Mouse (Mus musculus): Measurements from ENCODE around the gene Fam25c.

Fam25c gene

DNA sequence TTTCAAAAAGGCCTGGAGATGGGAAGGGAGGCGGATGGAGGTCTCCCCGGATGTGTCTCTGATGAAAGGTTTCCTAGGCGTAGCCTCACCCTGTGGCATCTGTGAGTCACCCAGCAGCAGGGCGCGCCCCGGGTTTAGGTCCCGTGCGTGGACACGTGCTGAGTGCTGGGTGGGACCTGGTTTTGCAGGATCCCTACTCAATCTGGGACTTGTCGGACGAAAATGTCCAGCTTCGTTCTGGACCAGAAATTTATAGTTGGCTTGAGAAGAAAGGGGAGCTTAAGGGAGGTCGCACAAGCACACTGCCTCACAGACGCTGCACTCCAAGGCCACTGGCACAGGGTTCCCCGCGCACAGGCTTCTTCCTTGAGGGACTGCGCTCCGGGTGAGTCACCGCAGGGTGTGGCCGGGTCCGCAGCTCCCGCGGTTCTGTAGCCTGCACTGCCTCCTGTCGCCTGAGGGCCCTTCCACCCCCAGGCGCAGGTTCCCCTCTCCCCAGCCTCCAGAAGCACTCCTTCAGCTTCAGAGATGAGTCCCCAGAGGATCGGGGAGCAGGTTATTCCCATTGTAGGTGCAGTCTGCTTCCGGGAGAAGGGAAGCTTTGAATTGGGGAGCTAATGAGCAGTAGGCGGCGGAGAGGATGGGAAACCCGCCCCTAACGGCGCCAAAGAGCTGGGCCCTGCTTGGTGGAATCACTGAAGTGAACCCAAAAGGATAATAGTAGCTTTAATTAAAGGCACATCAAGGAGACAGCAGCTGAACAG lies 8.4 kb upstream of the Fam25c start:
- DNase-seq (ENCODE audit: low spot score in 2 of 2): peak in 1 of 2 experiments; percentile 17

DNA sequence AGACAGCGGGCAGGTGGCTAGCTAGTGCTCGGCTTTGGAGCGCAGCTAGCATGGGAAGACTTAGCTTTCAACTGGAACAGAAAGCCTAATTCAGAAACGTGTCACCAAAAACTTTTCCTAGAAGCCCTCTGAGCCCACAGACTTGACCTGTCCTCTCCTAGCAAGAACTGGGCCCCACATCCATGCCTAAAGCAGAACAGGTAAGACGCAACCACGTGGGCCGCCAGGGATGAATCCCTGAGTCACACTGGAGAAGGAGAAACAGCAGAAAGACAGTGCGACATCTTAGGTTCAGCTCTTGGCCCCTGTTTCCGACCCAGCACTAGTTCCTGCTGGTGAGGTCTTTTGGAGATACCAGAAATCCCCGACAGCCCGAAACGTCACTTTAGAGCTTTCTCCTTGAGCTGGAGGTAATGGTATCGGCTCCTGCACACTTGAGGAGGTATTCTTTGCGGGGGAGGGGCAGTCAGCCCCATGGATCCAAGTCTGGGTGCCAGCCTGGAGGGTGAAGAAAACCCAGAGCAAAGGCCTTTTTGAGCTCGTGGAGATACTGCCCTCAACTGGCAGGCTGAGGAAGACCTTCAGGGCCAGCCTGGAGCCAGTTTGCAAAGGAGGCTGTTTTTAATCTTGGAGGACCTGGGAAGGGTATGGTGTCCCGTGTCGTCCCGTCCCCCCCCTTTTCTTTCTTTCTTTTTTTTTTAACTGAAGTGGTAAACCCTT lies 7.7 kb upstream of the Fam25c start:
- peak in 1 of 2 experiments; percentile 13 for DNase-seq (ENCODE audit: low spot score in 2 of 2)

DNA sequence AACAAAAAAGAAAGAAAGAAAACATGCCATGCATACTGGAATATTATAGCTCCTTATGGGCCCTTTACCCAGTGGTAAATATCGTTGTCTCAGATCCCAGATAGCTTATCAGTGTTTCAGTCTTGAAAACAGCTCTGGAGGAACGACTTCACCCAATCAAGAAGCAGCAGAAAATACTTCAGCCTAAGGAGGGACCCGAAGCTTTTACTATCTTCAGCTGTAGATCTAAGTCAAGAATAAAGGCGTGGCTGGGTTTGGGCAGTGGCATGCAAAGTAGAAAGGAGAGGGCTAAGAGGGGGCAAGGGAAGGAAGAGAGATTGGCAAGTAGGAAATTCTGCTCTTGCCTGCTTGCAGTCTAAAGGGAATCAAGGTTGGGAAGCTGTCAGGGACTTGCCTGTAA lies 6.9 kb upstream of the Fam25c start:
- no peak for DNase-seq (ENCODE audit: low spot score in 2 of 2)

DNA sequence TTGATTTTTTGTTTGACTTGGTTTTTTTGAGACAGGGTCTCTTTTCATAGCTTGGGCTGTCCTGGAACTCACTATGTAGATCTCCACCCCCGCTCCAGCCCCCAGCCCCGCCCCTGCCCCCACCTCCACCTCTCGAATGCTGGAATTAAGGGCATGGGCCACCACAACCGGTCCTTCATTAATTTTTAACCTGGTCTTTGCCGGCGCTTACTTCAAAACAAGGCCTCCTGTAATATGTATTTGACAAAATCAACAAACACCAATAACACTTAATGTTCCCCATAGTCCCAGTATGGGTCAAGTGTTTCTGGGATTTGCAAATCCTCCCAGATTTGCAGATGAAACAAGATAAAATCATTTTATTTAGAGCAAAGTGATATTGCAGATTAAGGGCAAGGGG lies 5.0 kb upstream of the Fam25c start:
- no peak for DNase-seq (ENCODE audit: low spot score in 2 of 2)

DNA sequence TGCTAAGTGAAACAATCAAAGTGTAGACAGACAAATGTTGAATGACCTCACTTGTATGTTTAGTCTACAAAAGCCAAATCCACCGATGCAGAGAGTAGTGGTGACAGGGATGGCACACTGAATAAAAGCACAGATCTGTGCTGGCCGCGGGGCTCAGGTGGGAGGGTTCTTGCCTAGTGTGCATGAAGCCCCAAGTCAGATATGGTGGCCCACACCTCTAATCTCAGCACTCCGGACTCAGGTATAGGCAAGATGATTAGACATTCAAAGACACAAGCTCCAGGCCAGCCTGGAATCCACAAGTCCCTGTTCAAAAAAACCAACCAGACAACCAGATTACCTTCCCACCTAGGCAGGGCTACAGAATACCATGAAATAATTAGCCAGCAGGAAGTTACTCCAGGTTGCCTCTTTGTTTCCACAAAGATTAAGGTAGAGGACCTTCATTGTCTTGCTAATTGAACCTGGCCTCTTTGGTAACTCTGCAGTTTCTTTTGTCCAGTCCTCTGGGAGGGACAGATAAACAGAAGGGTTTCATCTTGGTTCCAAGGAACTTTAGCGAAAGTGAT lies 4.5 kb upstream of the Fam25c start:
- DNase-seq (ENCODE audit: low spot score in 2 of 2): no peak

DNA sequence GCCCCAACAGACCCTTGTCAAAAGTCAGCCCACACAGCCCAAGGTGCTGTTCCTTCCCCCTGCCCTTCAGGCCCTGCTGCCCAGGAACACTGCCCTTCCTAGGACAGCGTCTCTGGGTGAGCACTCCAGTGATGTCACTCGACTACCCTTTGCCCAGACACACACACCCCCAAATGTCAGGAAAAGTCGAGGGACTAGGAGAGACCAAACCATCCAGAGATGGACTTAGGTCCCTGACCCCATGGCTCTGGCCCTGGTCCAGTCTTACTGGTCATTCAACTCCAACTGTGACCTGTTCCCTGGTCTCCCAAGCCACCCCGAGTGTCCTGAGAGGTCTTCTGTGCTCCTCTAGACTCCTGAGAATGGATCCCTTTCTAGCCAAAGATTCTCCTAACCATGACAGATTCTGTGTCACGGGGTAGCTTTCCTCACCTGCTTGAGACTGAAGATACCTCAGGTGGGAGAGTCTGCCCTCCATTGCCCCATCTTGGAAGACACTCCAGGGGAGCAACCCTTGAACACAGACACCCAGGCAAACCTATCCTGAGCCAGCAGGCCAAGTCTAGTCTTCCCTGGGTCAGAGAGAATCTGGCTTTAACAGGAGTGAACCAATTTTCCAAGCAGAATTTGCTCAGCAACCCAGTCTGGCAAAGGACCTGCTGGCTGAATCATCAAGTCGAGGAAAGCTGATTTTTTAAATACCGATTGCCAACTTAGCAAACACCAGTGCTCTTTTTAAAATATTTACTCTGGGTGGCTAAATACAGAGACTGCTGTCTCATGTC lies 2.6 kb upstream of the Fam25c start:
- DNase-seq (ENCODE audit: low spot score in 2 of 2): no peak

DNA sequence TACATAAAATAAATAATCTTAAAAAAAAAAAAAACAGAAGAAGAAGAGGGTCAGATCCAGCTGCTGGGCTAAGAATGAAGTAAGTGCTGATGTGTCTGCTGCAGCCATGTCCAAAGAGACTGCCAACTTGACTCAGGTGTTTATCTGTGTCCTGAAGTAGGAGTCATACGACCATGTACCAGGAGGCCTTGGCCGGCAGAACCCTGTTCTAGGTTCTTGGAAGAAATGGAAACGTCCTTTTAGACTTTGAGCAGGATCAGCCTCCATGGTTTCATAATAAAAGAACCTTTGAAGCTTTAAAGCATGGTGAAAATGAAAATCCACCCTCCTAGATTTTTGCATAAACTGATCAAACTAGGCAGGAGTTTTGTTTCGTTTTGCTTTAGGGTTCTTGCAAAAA lies 777 bp downstream of the Fam25c start:
- no peak for DNase-seq (ENCODE audit: low spot score in 2 of 2)

DNA sequence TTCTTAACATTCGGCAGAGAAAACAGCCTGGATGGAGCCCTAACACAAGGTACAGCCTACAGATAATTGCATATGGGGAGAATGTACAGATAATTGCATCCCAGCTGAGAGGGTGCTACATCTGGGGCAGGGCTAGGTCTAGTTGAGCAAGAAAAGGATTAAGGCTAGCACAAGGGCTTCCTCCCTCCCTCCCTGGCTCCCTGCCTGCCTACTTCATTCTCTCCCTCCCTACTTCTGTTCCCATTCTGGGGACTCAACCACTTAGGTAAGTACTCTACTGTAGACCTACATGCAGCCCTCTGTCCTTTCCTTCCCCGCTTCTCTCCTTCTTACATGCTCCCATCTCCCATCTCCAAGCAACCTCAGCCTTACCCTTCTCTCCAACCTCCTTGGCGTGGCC lies 1.9 kb downstream of the Fam25c start:
- DNase-seq (ENCODE audit: low spot score in 2 of 2): no peak

DNA sequence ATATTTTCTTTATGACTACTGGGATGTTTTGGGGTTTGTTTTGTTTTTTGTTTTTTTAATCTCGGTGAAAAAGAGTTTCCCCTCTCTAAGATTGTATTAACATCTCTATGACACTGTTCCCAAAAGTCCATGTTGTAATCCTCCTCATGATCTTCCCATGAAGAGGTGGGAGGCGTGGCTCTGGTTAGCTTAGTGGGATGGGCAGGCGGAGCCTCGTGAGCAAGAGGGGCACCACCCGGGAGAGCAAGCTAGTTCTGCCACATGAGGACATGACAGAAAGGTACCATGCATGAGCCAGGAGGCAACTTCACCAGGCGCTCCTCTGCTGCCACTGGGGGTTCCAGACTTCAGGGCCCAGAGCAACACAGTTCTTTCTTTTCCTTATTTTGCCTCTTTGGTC lies 2.7 kb downstream of the Fam25c start:
- DNase-seq (ENCODE audit: low spot score in 2 of 2): no peak

GRCm38 (mm10) chr14:34351660-34352059 lies 3.6 kb downstream of the Fam25c start:
- no peak for DNase-seq (ENCODE audit: low spot score in 2 of 2)

DNA sequence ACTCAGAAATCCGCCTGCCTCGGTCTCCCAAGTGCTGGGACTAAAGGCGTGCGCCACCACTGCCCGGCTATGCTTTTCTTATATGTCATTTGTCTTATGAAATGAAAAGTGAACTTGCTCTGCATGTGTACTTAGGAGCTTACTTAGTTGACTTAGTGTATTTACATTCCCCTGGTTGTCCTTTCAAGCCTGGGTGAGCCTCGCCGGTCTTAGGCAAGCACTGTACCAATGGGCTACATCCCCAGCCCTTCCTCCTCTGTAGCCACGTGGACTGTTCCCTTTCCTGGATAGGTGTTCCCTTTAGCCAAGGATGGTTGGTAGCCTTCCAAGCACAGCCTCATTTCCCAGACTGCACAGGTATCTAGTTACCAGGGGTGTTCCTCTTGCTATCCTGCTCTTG lies 6.2 kb downstream of the Fam25c start:
- no peak for DNase-seq (ENCODE audit: low spot score in 2 of 2)

- DNase-seq (ENCODE audit: low spot score in 2 of 2): no peak
These were observed 6.9 kb downstream of the Fam25c start for GRCm38 (mm10) chr14:34348301-34348700.

DNA sequence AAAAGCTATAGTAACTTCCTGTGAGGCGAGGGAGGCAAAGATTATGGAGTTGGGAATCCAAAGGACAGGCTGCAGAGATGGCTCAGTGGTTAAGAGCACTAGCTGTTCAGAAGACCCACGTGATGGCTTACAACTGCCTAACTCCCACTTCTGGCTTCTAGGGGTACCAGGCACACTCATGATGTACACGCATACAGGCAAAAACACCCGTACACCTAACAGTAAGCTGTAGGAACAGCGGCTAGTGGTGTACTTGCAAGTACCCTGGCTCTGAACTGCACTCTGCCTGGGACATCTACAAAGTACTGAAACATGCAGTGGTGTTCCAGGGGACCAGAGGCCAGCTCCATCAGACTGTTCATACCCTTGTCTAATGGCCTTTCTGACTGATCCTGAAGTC lies 8.1 kb downstream of the Fam25c start:
- no peak for DNase-seq (ENCODE audit: low spot score in 2 of 2)

GRCm38 (mm10) chr14:34345771-34346566 lies 9.3 kb downstream of the Fam25c start:
- DNase-seq (ENCODE audit: low spot score in 2 of 2): no peak

GRCm38 (mm10) chr14:34344361-34344760 lies 10.9 kb downstream of the Fam25c start:
- no peak for DNase-seq (ENCODE audit: low spot score in 2 of 2)

DNA sequence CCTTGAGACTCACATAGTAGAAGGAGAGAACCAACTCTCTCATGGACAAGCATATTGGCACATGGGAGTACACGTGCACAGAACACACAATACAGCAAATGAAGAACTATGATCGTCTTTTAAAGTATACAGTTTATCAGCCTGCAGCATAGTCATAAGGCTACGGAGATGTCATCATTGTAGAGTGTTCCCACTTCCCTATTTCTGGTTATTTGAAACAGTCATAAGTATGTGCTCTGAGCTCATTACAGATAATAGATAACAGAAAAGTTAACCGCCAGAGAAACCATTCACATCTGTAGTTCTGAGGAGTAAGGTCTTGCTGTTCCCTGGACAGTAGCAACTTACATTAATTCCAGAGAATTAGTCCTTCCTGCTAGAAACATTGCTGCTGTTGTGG lies 12.2 kb downstream of the Fam25c start:
- no peak for DNase-seq (ENCODE audit: low spot score in 2 of 2)

- no peak for DNase-seq (ENCODE audit: low spot score in 2 of 2)
These were observed 13.2 kb downstream of the Fam25c start for GRCm38 (mm10) chr14:34341993-34342392.

DNA sequence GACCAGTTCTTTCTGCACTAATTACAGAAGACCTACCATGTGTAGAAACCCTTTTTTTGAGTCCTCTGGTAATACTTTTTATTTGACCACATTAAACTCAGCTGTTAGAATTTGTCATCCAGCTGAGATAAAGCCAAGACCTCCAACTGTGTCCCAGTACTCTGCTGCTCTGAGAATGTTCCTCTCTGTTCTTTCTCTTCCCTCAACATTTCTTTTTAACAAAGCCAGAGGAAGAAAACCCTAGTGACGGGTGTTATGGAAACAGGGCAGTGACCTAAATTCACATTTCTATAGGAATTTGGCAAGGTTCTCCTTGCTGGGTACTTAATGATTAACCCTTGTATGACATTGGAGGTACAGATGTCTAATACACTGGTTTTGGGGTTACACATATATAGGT lies 15.8 kb downstream of the Fam25c start:
- DNase-seq (ENCODE audit: low spot score in 2 of 2): no peak

GRCm38 (mm10) chr14:34332476-34332875 lies 22.8 kb downstream of the Fam25c start:
- no peak for DNase-seq (ENCODE audit: low spot score in 2 of 2)

GRCm38 (mm10) chr14:34331886-34332285 lies 23.3 kb downstream of the Fam25c start:
- no peak for DNase-seq (ENCODE audit: low spot score in 2 of 2)

- no peak for DNase-seq (ENCODE audit: low spot score in 2 of 2)
These were observed 24.5 kb downstream of the Fam25c start for GRCm38 (mm10) chr14:34330657-34331158.

Measured in thymus, postnatal 10 days (tissue).